Mouse (Mus musculus) layer of hippocampus, adult 9-10 months (tissue): ENCODE measurements at regions not wholly inside any gene's neighbourhood (a gene's known extent, or its start where the extent isn't known, plus 50 kb on each side); places are given as distances from the start of the nearest gene placed in this dataset.

Experiments
- DNase-seq: peaks from one replicate; pipeline ENCODE4 v3.0.0; 2022; ENCODE audit warnings: low spot score

- no peak for DNase-seq
Measured at GRCm38 (mm10) chr13:43913476-43913875, 128.9 kb downstream of the Cd83 start.

GRCm38 (mm10) chr13:43919781-43920420, 135.3 kb downstream of the Cd83 start:
- DNase-seq: no peak

GRCm38 (mm10) chr13:43930081-43930981, 145.8 kb downstream of the Cd83 start:
- no peak for DNase-seq

GRCm38 (mm10) chr13:43932946-43933345, 148.4 kb downstream of the Cd83 start:
- DNase-seq: no peak

GRCm38 (mm10) chr13:43935284-43935683, 150.7 kb downstream of the Cd83 start:
- no peak for DNase-seq

GRCm38 (mm10) chr13:43936504-43936903, 151.9 kb downstream of the Cd83 start:
- DNase-seq: no peak

GRCm38 (mm10) chr13:43938611-43939010, 154.0 kb downstream of the Cd83 start:
- no peak for DNase-seq

GRCm38 (mm10) chr13:43939375-43939774, 154.8 kb downstream of the Cd83 start:
- DNase-seq: no peak

- no peak for DNase-seq
Measured at GRCm38 (mm10) chr13:43941731-43942130, 157.2 kb downstream of the Cd83 start.

GRCm38 (mm10) chr13:43948606-43949005, 164.0 kb downstream of the Cd83 start:
- no peak for DNase-seq

GRCm38 (mm10) chr13:43949740-43950643, 165.4 kb downstream of the Cd83 start:
- no peak for DNase-seq

GRCm38 (mm10) chr13:43952491-43952890, 167.9 kb downstream of the Cd83 start:
- no peak for DNase-seq

GRCm38 (mm10) chr13:43952972-43953592, 168.5 kb downstream of the Cd83 start:
- no peak for DNase-seq

GRCm38 (mm10) chr13:43954714-43955393, 170.3 kb downstream of the Cd83 start:
- no peak for DNase-seq

- DNase-seq: no peak
Measured at GRCm38 (mm10) chr13:43957046-43957445, 172.5 kb downstream of the Cd83 start.

GRCm38 (mm10) chr13:43959121-43959572, 174.6 kb downstream of the Cd83 start:
- no peak for DNase-seq

GRCm38 (mm10) chr13:43961047-43961690, 176.6 kb downstream of the Cd83 start:
- no peak for DNase-seq

GRCm38 (mm10) chr13:43961987-43962386, 177.4 kb downstream of the Cd83 start:
- DNase-seq: no peak

- DNase-seq: no peak
Measured at GRCm38 (mm10) chr13:43963321-43963720, 178.7 kb downstream of the Cd83 start.

GRCm38 (mm10) chr13:43965256-43965905, 180.8 kb downstream of the Cd83 start:
- no peak for DNase-seq
